Mouse (Mus musculus) lung, adult 2 months (tissue): ENCODE data around the gene Pdk2.

Experiments
- CTCF ChIP-seq: fragments of 200-500 bp; IDR thresholded peaks from 2 replicates; pipeline ENCODE4 v1.5.1; 2011; ENCODE audit warnings: mild to moderate bottlenecking, low read length, control low read depth; ENCODE audit not compliant: insufficient read depth
- POLR2A ChIP-seq: fragments of 200-500 bp; IDR thresholded peaks from 2 replicates; pipeline ENCODE4 v1.6.1; 2011; ENCODE audit warnings: low read depth, mild to moderate bottlenecking, control low read depth, low read length, borderline replicate concordance; ENCODE audit errors: extremely low read depth

GRCm38 (mm10) chr11:95046980-95047680 lies 6.0 kb upstream of the Pdk2 start:
- TF ChIP-seq CTCF (peak; percentile 76), POLR2A (no peak)
